In the genomic region with DNA sequence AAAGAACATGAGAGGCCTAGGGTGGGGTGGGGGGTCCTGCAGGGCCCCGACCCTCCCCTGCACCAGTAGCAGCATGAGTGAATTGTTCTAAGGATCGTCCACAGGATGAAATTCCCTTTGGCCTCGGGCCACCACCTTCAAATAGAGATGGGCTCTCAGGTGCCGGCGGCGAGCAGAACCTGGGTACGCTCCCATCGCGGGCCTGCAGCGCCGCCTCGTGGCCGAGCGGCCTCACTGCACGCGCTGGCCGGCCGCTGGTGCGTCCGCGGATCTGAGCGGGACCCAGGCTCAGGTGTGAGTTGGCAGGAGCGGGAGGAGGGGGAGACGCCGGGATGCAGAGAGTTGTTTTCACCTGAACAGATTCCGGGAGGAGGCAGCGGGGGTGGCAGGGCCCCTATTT, we compare ENCODE assay signal across 9 mouse cellular contexts. TPM values are rescaled to one million over a fixed set of nuclear protein-coding genes. Genes with fewer than 3 reads are reported as not detected.
A peak's percentile ranks its signal among the peaks of the same experiment; 100 is the strongest.
DNase-seq lines count a peak whose midpoint lies in the region; ATAC-seq and TF ChIP-seq lines count a peak whose summit lies in the region.
"Had no signal": no experiment of that assay in that cellular context is flagged by ENCODE, and none has a peak within 500 bp of the region (broad histone marks: within the 10 kb centered on the region; RNA-seq: fewer than 3 reads in every experiment).

No protein-coding gene starts in this region.

- no peaks in the 10 kb centered on the region for H3K9me3 ChIP-seq in forebrain, postnatal 0 days (ENCODE audit: low read length)
- H3K9me3 ChIP-seq in liver, embryonic 13.5 days (replicated peaks): no peaks in the 10 kb centered on the region
- no peaks in the 10 kb centered on the region for H3K9me3 ChIP-seq in neural tube, embryonic 13.5 days
- H3K9me3 ChIP-seq: embryonic facial prominence, embryonic 12.5 days had no signal

- no peak overlapping the region for H3K9ac ChIP-seq in forebrain, postnatal 0 days
- H3K9ac ChIP-seq in liver, embryonic 13.5 days: no peak overlapping the region
- no peak overlapping the region for H3K9ac ChIP-seq in neural tube, embryonic 13.5 days
- H3K9ac ChIP-seq: embryonic facial prominence, embryonic 12.5 days had no signal

- peak; percentile 56 for ATAC-seq in forebrain, postnatal 0 days
- ATAC-seq in liver, embryonic 13.5 days (ENCODE audit: low read depth): no peak
- ATAC-seq in neural tube, embryonic 13.5 days (ENCODE audit: low read depth): 0 out of 2 replicates have a peak, but pooled peaks have one; percentile 51

- no peak overlapping the region for H3K27ac ChIP-seq in forebrain, postnatal 0 days (ENCODE audit: low read depth, low read length)
- H3K27ac ChIP-seq in liver, embryonic 13.5 days: no peak overlapping the region
- H3K27ac ChIP-seq in neural tube, embryonic 13.5 days (replicated peaks): no peak overlapping the region
- H3K27ac ChIP-seq: embryonic facial prominence, embryonic 12.5 days had no signal

- peak; percentile 50 for DNase-seq in ovary, postnatal 36 days (ENCODE audit: low spot score)
- no peak for DNase-seq in ovary, adult 18-20 months (ENCODE audit: low spot score)
- DNase-seq in cerebellum, adult 18-20 months: peak; percentile 71 to 91
- peak; percentile 82 for DNase-seq in forebrain, postnatal 0 days
- peak; percentile 44 for DNase-seq in kidney, adult 9 months
- peak; percentile 26 for DNase-seq in liver, embryonic 13.5 days
- DNase-seq in thymus, postnatal 25 days: peak; percentile 54

- no peaks in the 10 kb centered on the region for H3K36me3 ChIP-seq in forebrain, postnatal 0 days (ENCODE audit: insufficient read depth)
- H3K36me3 ChIP-seq in liver, embryonic 13.5 days: no peaks in the 10 kb centered on the region
- no peaks in the 10 kb centered on the region for H3K36me3 ChIP-seq in neural tube, embryonic 13.5 days
- H3K36me3 ChIP-seq: embryonic facial prominence, embryonic 12.5 days had no signal

- H3K27me3 ChIP-seq in forebrain, postnatal 0 days (ENCODE audit: insufficient read depth, low read length): peaks cover 17% of the 10 kb centered on the region; the same call in 1 of the 2 replicates
- peaks cover 65% of the 10 kb centered on the region for H3K27me3 ChIP-seq in liver, embryonic 13.5 days
- peaks cover 47% of the 10 kb centered on the region for H3K27me3 ChIP-seq in neural tube, embryonic 13.5 days

- H3K4me3 ChIP-seq in forebrain, postnatal 0 days (ENCODE audit: low read depth, low read length): no peak overlapping the region
- no peak overlapping the region for H3K4me3 ChIP-seq in liver, embryonic 13.5 days (replicated peaks)
- no peak overlapping the region for H3K4me3 ChIP-seq in neural tube, embryonic 13.5 days
- H3K4me3 ChIP-seq: embryonic facial prominence, embryonic 12.5 days had no signal

- H3K4me2 ChIP-seq in forebrain, postnatal 0 days (ENCODE audit: low read depth): peak overlapping the region; percentile 43
- H3K4me2 ChIP-seq in liver, embryonic 13.5 days: no peak overlapping the region
- H3K4me2 ChIP-seq in neural tube, embryonic 13.5 days: peak overlapping the region; percentile 45
- H3K4me2 ChIP-seq: embryonic facial prominence, embryonic 12.5 days had no signal

- H3K4me1 ChIP-seq in forebrain, postnatal 0 days (ENCODE audit: insufficient read depth): no peaks in the 10 kb centered on the region
- no peaks in the 10 kb centered on the region for H3K4me1 ChIP-seq in liver, embryonic 13.5 days (replicated peaks)
- peaks cover 27% of the 10 kb centered on the region for H3K4me1 ChIP-seq in neural tube, embryonic 13.5 days (replicated peaks)

- peak; percentile 99 for TF ChIP-seq CTCF in forebrain, postnatal 0 days (IDR thresholded peaks at IDR 0.05; ENCODE audit: low read depth)

- WGBS in forebrain, postnatal 0 days: 2% methylated on average over 24 of the region's 27 CpGs
- 2% methylated on average over 27 of the region's 27 CpGs for WGBS in liver, embryonic 13.5 days (ENCODE audit: insufficient replicate concordance)
- WGBS in neural tube, embryonic 13.5 days: under 1% methylated on average over 27 of the region's 27 CpGs

RNA-seq across cellular contexts. Expression of a gene that starts 0.6 kb away (rescaled TPM):
- 13.1 and 14.5 TPM in 2 replicates for total RNA-seq in forebrain, postnatal 0 days (2014; rRNA removed)
- 3.2 and 5.5 TPM in 2 replicates for polyA plus RNA-seq in forebrain, postnatal 0 days (2015; fragmentation: Nextera tagmentation; extraction: Ambion mirVana)
- polyA plus RNA-seq in liver, embryonic 13.5 days (2015; fragmentation: Nextera tagmentation; extraction: Ambion mirVana): not detected in 2 replicates
- 3.5 and 4.3 TPM in 2 replicates for polyA plus RNA-seq in neural tube, embryonic 13.5 days (2015; fragmentation: Nextera tagmentation; extraction: Ambion mirVana)

RNA-seq across cellular contexts. Expression of a gene that starts 35.7 kb away (rescaled TPM):
- 84.7 and 99.1 TPM in 2 replicates for total RNA-seq in forebrain, postnatal 0 days (2014; rRNA removed)
- 122 and 123 TPM in 2 replicates for polyA plus RNA-seq in forebrain, postnatal 0 days (2015; fragmentation: Nextera tagmentation; extraction: Ambion mirVana)
- polyA plus RNA-seq in liver, embryonic 13.5 days (2015; fragmentation: Nextera tagmentation; extraction: Ambion mirVana): 226 and 262 TPM in 2 replicates
- polyA plus RNA-seq in neural tube, embryonic 13.5 days (2015; fragmentation: Nextera tagmentation; extraction: Ambion mirVana): 121 and 127 TPM in 2 replicates

RNA-seq across cellular contexts. Expression of a gene that starts 45.0 kb away (rescaled TPM):
- total RNA-seq in forebrain, postnatal 0 days (2014; rRNA removed): 35.0 and 70.3 TPM in 2 replicates
- 85.2 and 92.8 TPM in 2 replicates for polyA plus RNA-seq in forebrain, postnatal 0 days (2015; fragmentation: Nextera tagmentation; extraction: Ambion mirVana)
- polyA plus RNA-seq in liver, embryonic 13.5 days (2015; fragmentation: Nextera tagmentation; extraction: Ambion mirVana): 13.1 and 13.7 TPM in 2 replicates
- 41.3 and 46.0 TPM in 2 replicates for polyA plus RNA-seq in neural tube, embryonic 13.5 days (2015; fragmentation: Nextera tagmentation; extraction: Ambion mirVana)
